Mouse (Mus musculus): ENCODE measurements around the gene Olfr1115. TPM values are rescaled to one million over a fixed set of nuclear protein-coding genes. Genes with fewer than 3 reads are reported as not detected.
"Not testable (repeated sequence)": the region's sequence is repeated elsewhere in the genome, so short reads cannot be mapped to it uniquely, and the experiment has no call there.

The Olfr1115 gene
- total RNA-seq (2015; ENCODE audit: low replicate concordance) = not detected in 2 replicates
- 0.70 TPM in 1 of 2 replicates, not detected in the other for total RNA-seq (2017; ENCODE audit: low replicate concordance)

GRCm38 (mm10) chr2:87247713-87248112, at the start of gene Olfr1115:
TSS of gene Olfr1115 (plus strand) at chr2:87248013.
- no peak for ATAC-seq (replicated peaks; ENCODE audit: low FRiP score, poor library complexity, severe bottlenecking)

GRCm38 (mm10) chr2:87208670-87209069, 39.1 kb upstream of the Olfr1115 start, which contains the start of gene Olfr1113:
TSS of gene Olfr1113 (plus strand) at chr2:87208970.
- no peak for ATAC-seq (replicated peaks; ENCODE audit: low FRiP score, poor library complexity, severe bottlenecking)

- no peak for ATAC-seq (replicated peaks; ENCODE audit: low FRiP score, poor library complexity, severe bottlenecking)
Observed at GRCm38 (mm10) chr2:87267234-87267633, 19.4 kb downstream of the Olfr1115 start, which contains the start of gene Olfr1116. TSS of gene Olfr1116 (plus strand) at chr2:87267534.

- not testable (repeated sequence) for ATAC-seq (replicated peaks; ENCODE audit: low FRiP score, poor library complexity, severe bottlenecking)
Observed at GRCm38 (mm10) chr2:87293977-87294376, 46.2 kb downstream of the Olfr1115 start.

Other genes with a start within 250 kb of the Olfr1115 start
- not detected in 2 replicates for gene Olfr1102, start 249.6 kb upstream of the Olfr1115 start, total RNA-seq (2015; ENCODE audit: low replicate concordance)
- gene Olfr1102, start 249.6 kb upstream of the Olfr1115 start, total RNA-seq (2017; ENCODE audit: low replicate concordance) = not detected in 2 replicates
- gene Olfr1104, start 220.9 kb upstream of the Olfr1115 start, total RNA-seq (2015; ENCODE audit: low replicate concordance) = not detected in 2 replicates
- not detected in 2 replicates for gene Olfr1104, start 220.9 kb upstream of the Olfr1115 start, total RNA-seq (2017; ENCODE audit: low replicate concordance)
- gene Olfr1105, start 211.5 kb upstream of the Olfr1115 start, total RNA-seq (2015; ENCODE audit: low replicate concordance) = not detected in 2 replicates
- gene Olfr1105, start 211.5 kb upstream of the Olfr1115 start, total RNA-seq (2017; ENCODE audit: low replicate concordance) = not detected in 2 replicates
- gene Olfr1106, start 195.7 kb upstream of the Olfr1115 start, total RNA-seq (2015; ENCODE audit: low replicate concordance) = not detected in 2 replicates
- gene Olfr1106, start 195.7 kb upstream of the Olfr1115 start, total RNA-seq (2017; ENCODE audit: low replicate concordance) = 0.26 TPM in 1 of 2 replicates, not detected in the other
- gene Olfr1107, start 172.2 kb upstream of the Olfr1115 start, total RNA-seq (2015; ENCODE audit: low replicate concordance) = not detected in 2 replicates
- gene Olfr1107, start 172.2 kb upstream of the Olfr1115 start, total RNA-seq (2017; ENCODE audit: low replicate concordance) = not detected in 2 replicates
- gene Olfr1109, start 152.0 kb upstream of the Olfr1115 start, total RNA-seq (2015; ENCODE audit: low replicate concordance) = not detected in 2 replicates
- not detected in 2 replicates for gene Olfr1109, start 152.0 kb upstream of the Olfr1115 start, total RNA-seq (2017; ENCODE audit: low replicate concordance)
- not detected in 2 replicates for gene Olfr259, start 133.4 kb upstream of the Olfr1115 start, total RNA-seq (2015; ENCODE audit: low replicate concordance)
- gene Olfr259, start 133.4 kb upstream of the Olfr1115 start, total RNA-seq (2017; ENCODE audit: low replicate concordance) = not detected in 2 replicates
- gene Olfr1110, start 107.7 kb upstream of the Olfr1115 start, total RNA-seq (2015; ENCODE audit: low replicate concordance) = not detected in 2 replicates
- gene Olfr1110, start 107.7 kb upstream of the Olfr1115 start, total RNA-seq (2017; ENCODE audit: low replicate concordance) = 0.17 TPM in 1 of 2 replicates, not detected in the other
- gene Olfr1111, start 95.4 kb upstream of the Olfr1115 start, total RNA-seq (2015; ENCODE audit: low replicate concordance) = not detected in 2 replicates
- gene Olfr1111, start 95.4 kb upstream of the Olfr1115 start, total RNA-seq (2017; ENCODE audit: low replicate concordance) = not detected in 2 replicates
- gene Olfr1112, start 60.2 kb upstream of the Olfr1115 start, total RNA-seq (2015; ENCODE audit: low replicate concordance) = not detected in 2 replicates
- not detected in 2 replicates for gene Olfr1112, start 60.2 kb upstream of the Olfr1115 start, total RNA-seq (2017; ENCODE audit: low replicate concordance)
- gene Olfr1113, start 39.0 kb upstream of the Olfr1115 start, total RNA-seq (2015; ENCODE audit: low replicate concordance) = not detected in 2 replicates
- not detected in 2 replicates for gene Olfr1113, start 39.0 kb upstream of the Olfr1115 start, total RNA-seq (2017; ENCODE audit: low replicate concordance)
- gene Olfr1116, start 19.5 kb downstream of the Olfr1115 start, total RNA-seq (2015; ENCODE audit: low replicate concordance) = not detected in 2 replicates
- gene Olfr1116, start 19.5 kb downstream of the Olfr1115 start, total RNA-seq (2017; ENCODE audit: low replicate concordance) = under 0.01 TPM in 1 of 2 replicates, not detected in the other
- not detected in 2 replicates for gene Olfr1118, start 59.6 kb downstream of the Olfr1115 start, total RNA-seq (2015; ENCODE audit: low replicate concordance)
- gene Olfr1118, start 59.6 kb downstream of the Olfr1115 start, total RNA-seq (2017; ENCODE audit: low replicate concordance) = not detected in 2 replicates
- not detected in 2 replicates for gene Olfr1120, start 106.8 kb downstream of the Olfr1115 start, total RNA-seq (2015; ENCODE audit: low replicate concordance)
- gene Olfr1120, start 106.8 kb downstream of the Olfr1115 start, total RNA-seq (2017; ENCODE audit: low replicate concordance) = not detected in 2 replicates
- gene Olfr1121, start 121.9 kb downstream of the Olfr1115 start, total RNA-seq (2015; ENCODE audit: low replicate concordance) = not detected in 2 replicates
- gene Olfr1121, start 121.9 kb downstream of the Olfr1115 start, total RNA-seq (2017; ENCODE audit: low replicate concordance) = not detected in 2 replicates
- gene Olfr1122, start 137.8 kb downstream of the Olfr1115 start, total RNA-seq (2015; ENCODE audit: low replicate concordance) = not detected in 2 replicates
- gene Olfr1122, start 137.8 kb downstream of the Olfr1115 start, total RNA-seq (2017; ENCODE audit: low replicate concordance) = 0.09 TPM in 1 of 2 replicates, not detected in the other
- not detected in 2 replicates for gene Olfr1123, start 168.6 kb downstream of the Olfr1115 start, total RNA-seq (2015; ENCODE audit: low replicate concordance)
- not detected in 2 replicates for gene Olfr1123, start 168.6 kb downstream of the Olfr1115 start, total RNA-seq (2017; ENCODE audit: low replicate concordance)
- not detected in 2 replicates for gene Olfr1124, start 182.3 kb downstream of the Olfr1115 start, total RNA-seq (2015; ENCODE audit: low replicate concordance)
- gene Olfr1124, start 182.3 kb downstream of the Olfr1115 start, total RNA-seq (2017; ENCODE audit: low replicate concordance) = not detected in 2 replicates
- not detected in 2 replicates for gene Olfr1126, start 205.9 kb downstream of the Olfr1115 start, total RNA-seq (2015; ENCODE audit: low replicate concordance)
- gene Olfr1126, start 205.9 kb downstream of the Olfr1115 start, total RNA-seq (2017; ENCODE audit: low replicate concordance) = 2.6 TPM in 1 of 2 replicates, not detected in the other
- not detected in 2 replicates for gene Pramel7, start 249.1 kb downstream of the Olfr1115 start, total RNA-seq (2015; ENCODE audit: low replicate concordance)
- not detected in 2 replicates for gene Pramel7, start 249.1 kb downstream of the Olfr1115 start, total RNA-seq (2017; ENCODE audit: low replicate concordance)